Mouse (Mus musculus) stomach, postnatal 0 days (tissue): ENCODE results near the gene Ddit4l. TPM values are rescaled to one million over a fixed set of nuclear protein-coding genes. Genes with fewer than 3 reads are reported as not detected.
A peak's percentile ranks its signal among the peaks of the same experiment; 100 is the strongest.

Source experiments
- ATAC-seq: fragments of 200-750 bp; cut with Nextera tagmentation; 2 replicates; pipeline ENCODE4 v1.8.0; 2017; ENCODE audit not compliant: low FRiP score, low TSS enrichment
- DNase-seq: peaks from one replicate; pipeline ENCODE4 v3.0.0-alpha.2; 2016; ENCODE audit warnings: low spot score
- H3K27ac ChIP-seq: fragments of 300-500 bp; sonication (generic); replicated peaks from 2 replicates; pipeline ENCODE4 v1.5.1; 2014; ENCODE audit warnings: mild to moderate bottlenecking, control low read depth
- H3K27me3 ChIP-seq: fragments of 300-500 bp; sonication (generic); 2 replicates; pipeline ENCODE4 v1.6.1; 2014; ENCODE audit warnings: low read length; ENCODE audit not compliant: control insufficient read depth, insufficient read depth
- H3K36me3 ChIP-seq: fragments of 300-500 bp; sonication (generic); 2 replicates; pipeline ENCODE4 v1.6.1; 2014; ENCODE audit warnings: low read length, mixed read lengths; ENCODE audit not compliant: control insufficient read depth, insufficient read depth
- H3K4me1 ChIP-seq: fragments of 300-500 bp; sonication (generic); replicated peaks from 2 replicates; pipeline ENCODE4 v1.6.1; 2014; ENCODE audit warnings: antibody characterized with exemption; ENCODE audit not compliant: control insufficient read depth, insufficient read depth
- H3K4me2 ChIP-seq: fragments of 300-500 bp; sonication (generic); replicated peaks from 2 replicates; pipeline ENCODE4 v1.6.1; 2014; ENCODE audit warnings: low read depth, mild to moderate bottlenecking, control low read depth, moderate library complexity
- H3K4me3 ChIP-seq: fragments of 300-500 bp; sonication (generic); 2 replicates; pipeline ENCODE4 v1.5.1; 2014; ENCODE audit warnings: low read depth, low read length, control low read depth
- H3K9ac ChIP-seq: fragments of 300-500 bp; sonication (generic); 2 replicates; pipeline ENCODE4 v1.6.1; 2014; ENCODE audit warnings: mild to moderate bottlenecking, low read length, control low read depth, mixed read lengths
- H3K9me3 ChIP-seq: fragments of 300-500 bp; sonication (generic); 2 replicates; pipeline ENCODE4 v1.6.1; 2016; ENCODE audit warnings: low read length; ENCODE audit not compliant: control insufficient read depth
- CTCF ChIP-seq: IDR thresholded peaks from 2 replicates; pipeline ENCODE4 v1.5.1; 2016; ENCODE audit warnings: antibody characterized with exemption, low read depth, mild to moderate bottlenecking, moderate library complexity
- EP300 ChIP-seq: optimal IDR thresholded peaks from 2 replicates; pipeline ENCODE3; 2016; ENCODE audit warnings: antibody characterized with exemption
- WGBS: fragments of 180-500 bp; shearing (Covaris S2); extraction: QIAGEN DNeasy Blood & Tissue Kit; methylation state at CpG from one replicate; pipeline ENCODE4 v1.1.7; 2014; 5-methylcytosine and 5-hydroxymethylcytosine counted together
- polyA plus RNA-seq: library from polyadenylated mRNA; unstranded; fragments of >200 nt; fragmentation: Nextera tagmentation; extraction: Ambion mirVana; gene quantifications from 2 replicates; pipeline ENCODE4 v1.2.1, GENCODE M21; 2015

Ddit4l gene
- polyA plus RNA-seq, 1 experiment from 2014 or later: 4.2 TPM

GRCm38 (mm10) chr3:137622895-137623580, 1.6 kb downstream of the Ddit4l start:
- H3K4me3 ChIP-seq: peak overlapping the region; percentile 63
- no peaks in the 10 kb centered on the region for H3K36me3 ChIP-seq
- H3K4me2 ChIP-seq: peak overlapping the region; percentile 97
- no peak for DNase-seq
- peak overlapping the region; percentile 59; the same call in 1 of the 2 replicates for H3K9ac ChIP-seq
- no peaks in the 10 kb centered on the region for H3K27me3 ChIP-seq
- no peak for TF ChIP-seq CTCF
- no peak for TF ChIP-seq EP300
- ATAC-seq: no peak
- peaks cover 2% of the 10 kb centered on the region; the same call in 1 of the 2 replicates for H3K4me1 ChIP-seq
- WGBS: 43% methylated on average over 14 of the region's 14 CpGs
- no peaks in the 10 kb centered on the region for H3K9me3 ChIP-seq
- no peak overlapping the region for H3K27ac ChIP-seq

- H3K9ac ChIP-seq: peak overlapping the region; percentile 59
- ATAC-seq (peak; percentile 96), DNase-seq (peak; percentile 75)
- no peak overlapping the region for H3K27ac ChIP-seq
- H3K4me3 ChIP-seq: peak overlapping the region; percentile 63
- peaks cover 2% of the 10 kb centered on the region; the same call in 1 of the 2 replicates for H3K4me1 ChIP-seq
- H3K27me3 ChIP-seq: no peaks in the 10 kb centered on the region
- no peaks in the 10 kb centered on the region for H3K36me3 ChIP-seq
- H3K9me3 ChIP-seq: no peaks in the 10 kb centered on the region
- H3K4me2 ChIP-seq: peak overlapping the region; percentile 97
- WGBS: under 1% methylated on average over 46 of the region's 47 CpGs
- no peak for TF ChIP-seq CTCF
- no peak for TF ChIP-seq EP300
Measured at GRCm38 (mm10) chr3:137623581-137624362, 2.4 kb downstream of the Ddit4l start.

GRCm38 (mm10) chr3:137625054-137625453, 3.6 kb downstream of the Ddit4l start:
- H3K36me3 ChIP-seq: no peaks in the 10 kb centered on the region
- no peak overlapping the region for H3K27ac ChIP-seq
- no peak overlapping the region for H3K4me3 ChIP-seq
- H3K27me3 ChIP-seq: no peaks in the 10 kb centered on the region
- TF ChIP-seq CTCF: no peak
- TF ChIP-seq EP300: no peak
- 82% methylated on average over 5 of the region's 5 CpGs for WGBS
- H3K9ac ChIP-seq: no peak overlapping the region
- no peaks in the 10 kb centered on the region for H3K9me3 ChIP-seq
- H3K4me2 ChIP-seq: no peak overlapping the region
- no peak for DNase-seq
- peaks cover 2% of the 10 kb centered on the region; the same call in 1 of the 2 replicates for H3K4me1 ChIP-seq
- ATAC-seq: no peak

- H3K9ac ChIP-seq: no peak overlapping the region
- no peak for DNase-seq
- H3K4me2 ChIP-seq: no peak overlapping the region
- H3K4me1 ChIP-seq: no peaks in the 10 kb centered on the region
- no peaks in the 10 kb centered on the region for H3K27me3 ChIP-seq
- TF ChIP-seq EP300 (no peak), CTCF (no peak)
- WGBS: 80% methylated on average over 10 of the region's 10 CpGs
- no peaks in the 10 kb centered on the region for H3K36me3 ChIP-seq
- ATAC-seq: no peak
- no peak overlapping the region for H3K27ac ChIP-seq
- H3K4me3 ChIP-seq: no peak overlapping the region
- H3K9me3 ChIP-seq: no peaks in the 10 kb centered on the region
Measured at GRCm38 (mm10) chr3:137633726-137634125, 12.3 kb downstream of the Ddit4l start.

- Histone ChIP-seq H3K4me1 (no peaks in the 10 kb centered on the region), H3K9me3 (no peaks in the 10 kb centered on the region), H3K4me2 (no peak overlapping the region), H3K9ac (no peak overlapping the region), H3K27ac (no peak overlapping the region), H3K27me3 (no peaks in the 10 kb centered on the region), H3K4me3 (no peak overlapping the region), H3K36me3 (no peaks in the 10 kb centered on the region)
- DNase-seq (no peak), ATAC-seq (no peak)
- WGBS: 85% methylated on average over 4 of the region's 4 CpGs
- TF ChIP-seq CTCF (no peak), EP300 (no peak)
Measured at GRCm38 (mm10) chr3:137636571-137636970, 15.2 kb downstream of the Ddit4l start.

GRCm38 (mm10) chr3:137641238-137641637, 19.8 kb downstream of the Ddit4l start:
- Histone ChIP-seq H3K4me1 (no peaks in the 10 kb centered on the region), H3K27ac (no peak overlapping the region), H3K4me3 (no peak overlapping the region), H3K36me3 (no peaks in the 10 kb centered on the region), H3K9ac (no peak overlapping the region), H3K9me3 (no peaks in the 10 kb centered on the region), H3K4me2 (no peak overlapping the region), H3K27me3 (no peaks in the 10 kb centered on the region)
- 84% methylated on average over 5 of the region's 5 CpGs for WGBS
- ATAC-seq (no peak), DNase-seq (no peak)
- TF ChIP-seq EP300 (no peak), CTCF (no peak)
